Mouse (Mus musculus): ENCODE data around the gene Gpbp1. TPM values are rescaled to one million over a fixed set of nuclear protein-coding genes. Genes with fewer than 3 reads are reported as not detected.

The Gpbp1 gene
- total RNA-seq, 2 experiments from 2014 or later, result 113 to 177 TPM

DNA sequence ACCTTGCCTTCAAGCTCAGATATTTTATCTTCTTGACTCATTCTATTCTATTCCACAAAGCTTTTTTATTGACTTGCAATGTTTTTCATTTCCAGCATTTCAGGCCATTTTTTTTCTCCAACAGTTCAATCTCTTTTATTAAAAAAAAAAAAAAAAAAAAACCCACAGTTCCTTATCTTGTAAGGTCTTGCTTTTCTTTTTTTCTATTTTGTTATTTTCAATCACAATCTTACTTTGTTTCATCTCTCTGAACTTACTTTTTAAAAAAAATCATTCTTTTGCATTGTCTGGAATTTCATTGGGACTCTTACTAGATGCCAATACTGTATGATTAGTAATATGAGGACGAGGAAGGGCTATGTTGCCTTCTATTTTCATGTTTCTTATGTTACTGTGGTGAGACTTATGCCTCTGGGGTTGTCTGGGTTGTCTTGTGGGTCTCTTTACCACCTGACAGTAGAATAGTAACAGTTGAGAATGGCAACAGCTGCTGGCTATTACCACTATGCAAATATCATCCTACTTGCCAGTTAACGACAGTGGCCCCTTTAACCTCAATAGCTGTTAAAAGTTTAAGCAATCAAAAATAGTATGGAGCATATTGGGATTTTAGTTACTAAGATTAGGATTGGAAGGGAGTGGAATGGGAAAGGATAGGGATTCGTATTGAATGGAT, 19.2 kb downstream of the Gpbp1 start:
- no peak for ATAC-seq (replicated peaks; ENCODE audit: low FRiP score, poor library complexity, severe bottlenecking)

DNA sequence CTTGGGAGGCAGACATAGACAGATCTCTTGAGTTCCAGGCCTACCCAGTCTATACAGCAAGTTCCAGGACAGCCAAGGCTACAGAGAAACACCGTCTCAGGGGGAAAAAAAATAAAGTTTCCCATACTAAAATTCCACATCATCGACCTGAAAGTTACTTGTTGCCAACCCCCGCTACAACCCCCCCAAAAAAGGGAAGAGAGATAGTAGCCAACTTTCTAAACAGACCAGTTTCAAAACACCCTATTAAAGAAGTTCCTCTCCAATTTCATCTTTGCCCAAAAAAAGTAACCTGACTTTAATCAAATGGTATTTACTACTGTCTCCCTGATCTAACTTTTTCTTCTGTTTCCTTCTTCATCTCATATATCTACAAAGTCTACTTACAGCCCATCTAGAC, 22.6 kb downstream of the Gpbp1 start:
- no peak for ATAC-seq (replicated peaks; ENCODE audit: low FRiP score, poor library complexity, severe bottlenecking)

DNA sequence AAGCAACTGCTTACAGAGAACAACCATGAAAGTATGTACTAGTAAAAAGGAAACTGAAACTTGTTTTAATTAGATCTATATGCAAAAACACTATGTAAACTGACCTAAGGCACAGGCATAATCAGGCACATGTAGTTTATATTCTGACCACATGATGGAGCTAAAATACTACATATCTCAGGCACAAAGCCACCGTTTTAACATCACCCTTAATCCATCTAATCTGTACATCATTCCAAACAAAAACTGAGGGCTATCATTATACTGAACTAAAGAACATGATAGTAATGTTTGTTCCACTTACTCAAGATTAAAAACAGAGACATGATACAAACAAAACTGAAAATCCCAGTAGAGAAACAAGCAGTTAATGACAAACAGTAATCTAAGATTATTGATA, 28.5 kb downstream of the Gpbp1 start:
- ATAC-seq (replicated peaks; ENCODE audit: low FRiP score, poor library complexity, severe bottlenecking), result peak; percentile 85

DNA sequence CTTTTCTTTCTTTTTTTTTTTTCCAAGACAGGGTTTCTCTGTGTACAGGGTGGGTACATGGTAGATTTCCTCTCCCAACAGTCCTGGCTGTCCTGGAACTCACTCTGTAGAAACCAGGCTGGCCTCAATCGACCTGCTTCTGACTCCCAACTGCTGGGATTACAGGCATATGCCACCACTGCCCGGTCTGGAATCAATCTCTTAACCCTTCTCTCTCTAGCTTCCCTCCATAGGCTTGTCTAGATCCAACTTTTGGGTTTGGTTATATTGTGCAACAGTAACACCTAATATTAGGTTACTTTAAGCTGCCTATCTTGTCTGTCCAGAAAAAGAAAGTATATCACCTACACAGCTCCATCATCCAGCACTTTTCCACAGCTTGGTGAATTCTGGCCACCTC, 33.1 kb downstream of the Gpbp1 start:
- ATAC-seq (replicated peaks; ENCODE audit: low FRiP score, poor library complexity, severe bottlenecking), result no peak

DNA sequence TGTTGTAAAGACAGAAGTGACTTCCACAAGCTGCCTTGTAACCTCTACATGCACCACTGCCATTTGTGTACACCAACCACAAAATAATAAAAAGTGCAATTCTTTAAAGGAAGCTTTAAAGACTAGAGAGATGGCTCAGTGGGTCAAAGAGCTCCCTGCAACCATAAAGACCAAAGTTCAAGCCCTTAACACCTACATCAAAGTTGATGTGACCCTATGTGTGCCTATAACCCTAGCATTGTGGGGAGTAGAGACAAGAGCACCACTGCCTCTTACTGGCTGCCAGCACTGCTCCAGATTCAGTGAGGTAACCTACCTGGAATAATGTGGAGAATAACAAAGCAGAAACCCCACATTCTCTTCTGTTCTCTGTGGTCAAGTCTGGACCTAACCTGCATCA, 45.6 kb downstream of the Gpbp1 start:
- no peak for ATAC-seq (replicated peaks; ENCODE audit: low FRiP score, poor library complexity, severe bottlenecking)

DNA sequence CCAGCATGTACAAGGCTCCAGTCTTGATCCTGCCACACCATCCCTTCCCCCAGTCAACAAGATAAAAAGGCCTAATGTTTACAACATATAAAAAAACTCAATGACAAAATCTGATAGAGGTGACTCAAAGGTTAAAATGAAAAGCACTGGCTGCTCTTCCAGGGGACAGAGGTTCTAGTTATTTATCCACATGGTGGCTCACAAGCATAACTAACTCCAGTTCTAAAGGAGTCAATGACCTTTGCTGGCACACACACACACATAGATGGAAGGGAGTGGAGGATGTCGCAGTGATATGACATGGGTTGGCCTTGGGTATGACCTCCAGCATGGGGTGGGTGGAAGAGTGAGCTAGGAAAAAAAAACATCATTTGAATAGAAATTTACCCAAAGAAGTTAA, 58.7 kb downstream of the Gpbp1 start:
- no peak for ATAC-seq (replicated peaks; ENCODE audit: low FRiP score, poor library complexity, severe bottlenecking)

DNA sequence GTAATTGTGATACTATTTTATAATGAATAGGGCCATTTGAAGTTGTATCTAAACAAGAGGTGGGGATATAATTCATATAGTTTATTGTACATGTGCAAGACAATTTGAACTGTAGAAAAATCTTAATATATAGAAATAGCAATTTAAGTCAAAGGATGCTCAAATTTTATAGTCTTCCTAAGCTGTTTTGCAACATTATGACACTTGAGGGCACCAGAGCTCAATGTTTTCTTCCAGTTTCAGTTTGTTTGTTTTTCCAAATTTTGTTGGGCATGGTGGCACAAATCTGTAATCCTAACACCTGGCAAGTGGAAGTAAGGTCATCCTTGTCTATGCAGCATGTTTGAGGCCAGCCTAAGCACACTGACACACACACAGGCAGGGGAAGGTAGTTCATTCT, 68.6 kb downstream of the Gpbp1 start:
- ATAC-seq (replicated peaks; ENCODE audit: low FRiP score, poor library complexity, severe bottlenecking), result no peak

DNA sequence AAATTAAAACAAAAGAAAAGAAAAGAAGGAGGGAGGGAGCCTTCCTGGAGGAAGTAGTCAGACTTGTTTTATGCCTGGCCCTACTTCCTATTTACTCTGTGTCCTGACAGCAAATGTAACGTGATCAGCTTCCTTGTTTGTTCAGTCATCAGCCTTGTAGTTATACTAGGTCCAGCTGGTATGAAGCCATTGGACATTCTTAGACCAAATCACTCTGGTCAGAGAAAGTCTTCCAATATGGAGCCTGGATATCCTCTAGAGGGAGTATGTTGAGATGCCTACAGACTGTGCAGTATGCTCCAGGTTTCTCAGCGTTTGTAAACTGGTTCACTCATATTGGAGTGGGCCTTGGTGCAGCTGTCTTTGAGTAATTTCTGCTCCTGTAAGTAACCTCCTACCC, 71.8 kb downstream of the Gpbp1 start:
- ATAC-seq (replicated peaks; ENCODE audit: low FRiP score, poor library complexity, severe bottlenecking), result no peak

DNA sequence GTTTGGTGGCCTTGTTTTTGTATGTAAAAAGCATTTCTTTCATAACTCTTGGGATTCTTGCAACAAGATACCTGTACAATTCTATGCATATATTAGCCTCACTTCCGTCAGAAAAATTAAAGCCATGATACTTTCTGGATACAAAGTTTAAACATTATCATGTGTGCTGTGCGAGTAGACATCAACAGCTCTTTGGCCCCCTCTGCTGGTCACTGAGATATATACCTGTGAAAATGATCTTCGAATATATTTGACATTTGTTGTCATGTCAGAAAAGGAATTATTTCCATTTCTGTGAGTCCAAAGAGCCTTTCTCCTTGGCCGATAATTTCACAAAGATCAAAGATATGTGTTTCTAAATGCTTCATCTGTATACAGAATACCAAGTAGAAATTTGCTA, 76.8 kb downstream of the Gpbp1 start:
- peak; percentile 77; the same call in 1 of the 2 replicates for ATAC-seq (replicated peaks; ENCODE audit: low FRiP score, poor library complexity, severe bottlenecking)

DNA sequence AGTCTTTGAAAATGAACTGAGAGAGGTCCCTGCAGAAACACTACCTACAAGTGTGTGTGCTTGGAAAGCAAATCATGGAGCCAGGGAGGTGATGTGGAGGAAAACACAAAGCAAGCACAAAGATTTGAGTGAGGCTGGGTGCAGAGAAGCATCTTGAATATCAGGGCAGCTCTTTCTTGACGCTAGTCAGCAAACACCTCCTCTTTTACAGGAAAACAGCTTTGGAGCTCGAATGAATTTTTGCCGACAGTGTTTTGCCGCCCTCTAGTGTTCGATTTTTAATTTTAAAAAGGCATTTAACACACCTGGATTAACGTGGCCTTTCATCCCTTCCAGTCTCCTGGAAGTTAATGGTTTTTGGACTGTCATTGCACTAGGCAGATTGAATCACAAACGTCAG, 79.1 kb downstream of the Gpbp1 start:
- ATAC-seq (replicated peaks; ENCODE audit: low FRiP score, poor library complexity, severe bottlenecking), result no peak

DNA sequence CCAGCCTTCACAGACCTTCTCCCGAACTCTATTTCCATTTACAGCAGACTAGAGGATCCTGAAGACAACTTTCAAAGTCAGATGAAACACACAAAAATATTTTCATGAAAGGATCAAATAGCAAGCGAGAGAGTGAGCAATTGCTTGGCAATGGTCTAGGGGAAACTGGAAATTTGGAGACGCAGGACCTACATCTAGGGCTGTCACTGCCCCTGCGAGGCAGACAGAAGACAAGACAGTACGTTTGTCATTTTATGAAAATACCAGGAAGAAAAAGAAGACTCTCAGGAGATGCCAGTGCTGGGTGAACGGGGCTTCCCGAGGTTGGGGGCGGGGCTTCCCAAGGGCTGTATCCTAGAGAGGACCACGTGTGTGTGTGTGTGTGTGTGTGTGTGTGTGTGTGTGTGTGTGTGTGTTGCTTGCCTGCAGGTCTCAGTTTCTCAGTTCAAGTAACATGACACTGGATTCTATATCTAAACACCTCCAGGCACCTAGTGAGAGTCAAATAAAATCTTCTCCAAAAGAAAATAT, 83.0 kb downstream of the Gpbp1 start:
- no peak for ATAC-seq (replicated peaks; ENCODE audit: low FRiP score, poor library complexity, severe bottlenecking)

DNA sequence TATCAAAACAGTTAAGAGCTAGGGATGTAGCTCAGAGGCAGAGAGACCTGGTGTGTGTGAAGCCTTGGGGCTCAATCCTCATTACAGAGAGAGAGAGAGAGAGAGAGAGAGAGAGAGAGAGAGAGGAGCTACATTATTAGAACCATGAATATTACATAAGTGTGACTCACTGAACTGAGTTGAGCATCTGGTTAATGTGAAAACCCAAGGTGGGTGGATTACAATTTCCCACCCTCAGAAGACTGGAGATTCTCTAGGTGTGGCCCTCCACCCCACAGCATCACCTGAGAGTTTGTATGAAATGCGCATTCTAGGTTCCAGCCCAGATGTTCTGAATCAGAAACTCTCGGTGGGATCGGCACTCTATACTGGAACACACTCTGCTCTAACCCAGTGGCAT, 84.0 kb downstream of the Gpbp1 start:
- no peak for ATAC-seq (replicated peaks; ENCODE audit: low FRiP score, poor library complexity, severe bottlenecking)

DNA sequence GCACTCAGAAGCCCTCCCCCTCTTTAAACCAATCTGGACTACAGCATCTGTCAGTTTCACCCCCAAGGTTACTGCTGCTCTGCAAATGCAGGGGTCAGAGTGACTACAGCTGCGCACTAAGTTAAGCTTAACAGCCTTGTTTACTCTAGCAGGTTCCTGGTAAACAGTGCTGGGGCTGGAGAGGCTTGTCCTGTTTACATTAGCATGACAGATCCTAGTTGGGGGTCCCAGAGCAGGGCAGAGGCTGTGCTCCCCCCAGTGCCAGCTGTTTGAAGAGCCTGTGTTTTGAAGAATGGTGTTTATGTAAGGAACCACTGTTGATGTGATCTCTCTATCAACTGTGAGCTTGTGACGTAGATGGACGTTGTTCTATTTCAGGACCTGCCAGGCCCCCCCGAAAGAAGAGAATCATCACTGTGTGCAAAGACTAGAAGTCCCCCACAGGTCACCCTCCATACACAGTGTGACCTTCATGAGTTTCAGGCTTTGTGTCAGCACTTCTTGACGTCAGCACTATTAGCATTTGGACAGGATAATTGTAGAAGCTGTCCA, 92.2 kb downstream of the Gpbp1 start:
- no peak for ATAC-seq (replicated peaks; ENCODE audit: low FRiP score, poor library complexity, severe bottlenecking)

DNA sequence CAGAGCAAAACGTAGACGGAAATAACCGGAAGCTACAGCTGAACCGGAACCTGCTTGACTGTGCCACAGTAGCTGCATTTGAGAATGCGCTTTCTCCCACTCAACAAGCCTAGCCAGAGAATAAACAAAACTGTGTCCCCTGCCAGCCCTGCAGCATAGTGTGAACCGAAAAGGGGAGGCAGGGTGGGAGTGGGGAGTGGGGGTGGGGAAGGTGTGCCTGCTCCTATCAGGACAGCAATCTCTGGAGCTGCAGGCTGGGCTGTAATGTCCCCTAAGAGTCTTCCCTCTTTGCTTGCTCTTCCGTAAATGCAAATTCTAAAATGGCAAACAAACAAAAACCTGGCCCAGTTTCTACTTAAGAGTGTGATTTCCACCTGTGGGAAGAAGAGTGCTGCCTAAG, 92.8 kb downstream of the Gpbp1 start:
- no peak for ATAC-seq (replicated peaks; ENCODE audit: low FRiP score, poor library complexity, severe bottlenecking)

DNA sequence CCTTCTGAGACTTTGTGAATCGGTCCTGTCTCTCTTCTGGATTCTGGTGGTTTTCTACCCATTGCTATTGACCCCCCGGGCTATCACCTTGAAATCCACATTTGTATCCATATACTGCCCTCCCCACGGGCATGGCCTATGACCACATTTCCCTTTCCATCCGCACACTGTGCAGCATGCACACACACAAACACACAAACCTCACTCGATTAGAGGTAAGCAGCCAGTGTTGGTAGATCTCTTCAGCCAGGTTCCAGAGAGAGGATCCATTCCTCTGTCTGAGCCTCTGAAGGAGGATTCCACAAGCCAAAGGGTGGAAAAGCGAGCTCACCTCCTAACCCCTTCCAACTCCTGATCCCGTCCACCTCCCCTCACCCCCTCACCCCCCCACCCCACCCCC, 94.4 kb downstream of the Gpbp1 start:
- no peak for ATAC-seq (replicated peaks; ENCODE audit: low FRiP score, poor library complexity, severe bottlenecking)

DNA sequence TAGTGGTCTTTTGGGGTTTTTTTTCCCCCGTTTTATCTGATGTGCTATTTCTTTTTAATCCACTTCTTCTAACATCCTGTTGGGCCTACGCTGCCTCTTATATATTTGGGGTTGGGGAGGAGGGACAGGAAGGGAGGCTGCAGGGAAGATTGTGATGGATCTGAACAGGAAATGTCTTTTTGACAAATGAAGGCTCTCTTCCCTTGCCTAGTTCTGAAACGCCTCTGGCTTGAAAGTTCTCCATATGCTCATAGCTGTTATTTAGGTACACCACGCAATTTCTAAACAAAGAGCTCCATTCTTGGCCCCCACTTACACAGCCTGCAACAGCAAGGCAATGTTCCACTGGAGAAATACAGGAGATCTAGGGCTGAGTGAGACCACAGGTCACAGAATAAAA, 95.0 kb downstream of the Gpbp1 start:
- ATAC-seq (replicated peaks; ENCODE audit: low FRiP score, poor library complexity, severe bottlenecking), result no peak

DNA sequence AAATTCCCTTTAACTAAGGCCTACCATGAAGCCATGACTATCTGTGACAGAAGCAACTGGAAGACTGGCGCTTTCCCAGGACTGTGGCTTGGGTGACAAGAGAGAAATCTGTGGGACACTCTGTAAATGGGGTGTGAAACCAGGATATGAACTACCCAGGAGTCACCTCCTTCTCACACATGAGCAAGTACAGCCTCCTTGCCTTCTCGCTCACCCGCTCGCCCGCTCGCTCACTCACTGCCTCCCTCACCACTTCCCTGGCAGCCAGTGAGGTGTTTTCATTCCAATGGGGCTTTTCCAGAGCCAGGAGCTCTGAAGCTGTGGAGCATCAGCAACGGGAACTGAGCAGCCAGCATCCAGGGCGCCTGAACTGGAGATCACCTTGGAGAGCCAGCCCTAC, 95.6 kb downstream of the Gpbp1 start:
- no peak for ATAC-seq (replicated peaks; ENCODE audit: low FRiP score, poor library complexity, severe bottlenecking)

DNA sequence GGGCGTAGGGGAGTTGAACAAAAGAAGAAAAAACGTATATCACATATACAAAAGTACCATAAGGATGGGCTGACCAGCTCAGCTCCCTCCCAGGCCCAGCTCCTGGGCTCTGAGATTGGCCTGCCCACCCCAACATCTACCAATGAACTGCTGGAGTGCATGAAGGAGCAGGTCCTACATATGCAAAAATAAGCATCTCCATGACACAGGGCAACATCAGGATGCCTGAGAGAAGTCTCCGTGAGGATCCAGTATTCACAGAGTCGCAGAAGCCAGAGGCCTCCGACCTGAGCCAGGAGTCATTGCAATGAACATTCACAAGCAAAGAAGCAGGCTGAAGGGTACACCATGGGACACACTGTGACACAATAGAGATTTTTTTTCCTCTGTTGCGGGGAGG, 96.5 kb downstream of the Gpbp1 start:
- no peak for ATAC-seq (replicated peaks; ENCODE audit: low FRiP score, poor library complexity, severe bottlenecking)

DNA sequence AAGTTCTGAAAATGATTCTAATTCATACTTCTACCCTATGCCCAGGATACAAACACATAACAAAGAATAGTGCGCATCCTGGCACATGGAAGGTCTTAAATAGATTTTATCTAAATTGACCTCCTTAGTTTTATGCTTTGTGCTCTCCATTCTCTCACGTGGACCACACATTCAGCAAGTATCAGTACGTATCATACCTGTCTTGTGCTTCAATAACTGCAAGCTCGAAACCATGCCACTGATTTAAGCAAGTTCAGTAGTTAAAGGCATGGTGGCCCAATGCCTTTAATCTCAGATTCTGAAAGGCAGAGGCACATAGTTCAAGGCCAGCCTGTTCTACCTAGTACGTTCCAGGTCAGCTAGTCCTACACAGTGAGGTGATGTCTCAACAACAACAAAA, 98.5 kb downstream of the Gpbp1 start:
- no peak for ATAC-seq (replicated peaks; ENCODE audit: low FRiP score, poor library complexity, severe bottlenecking)

DNA sequence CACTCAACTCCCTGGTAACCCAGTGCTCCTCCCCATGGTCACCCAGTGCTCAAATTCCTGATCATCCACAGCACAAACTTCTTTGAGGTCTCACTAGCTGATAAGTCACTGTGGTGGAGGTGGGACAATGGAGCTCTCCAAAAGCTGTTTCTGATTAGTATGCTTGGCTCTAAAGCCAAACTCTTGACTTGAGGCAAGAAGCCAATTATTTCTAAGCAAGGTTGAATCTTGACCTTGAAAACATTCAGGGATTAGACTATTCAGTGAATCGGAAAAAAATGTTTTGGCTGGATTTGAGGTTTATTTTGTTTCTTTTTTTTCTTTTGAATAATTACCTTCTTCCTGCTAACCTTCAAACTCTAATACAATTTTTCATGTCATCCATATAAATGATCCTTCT, 98.9 kb downstream of the Gpbp1 start:
- no peak for ATAC-seq (replicated peaks; ENCODE audit: low FRiP score, poor library complexity, severe bottlenecking)

DNA sequence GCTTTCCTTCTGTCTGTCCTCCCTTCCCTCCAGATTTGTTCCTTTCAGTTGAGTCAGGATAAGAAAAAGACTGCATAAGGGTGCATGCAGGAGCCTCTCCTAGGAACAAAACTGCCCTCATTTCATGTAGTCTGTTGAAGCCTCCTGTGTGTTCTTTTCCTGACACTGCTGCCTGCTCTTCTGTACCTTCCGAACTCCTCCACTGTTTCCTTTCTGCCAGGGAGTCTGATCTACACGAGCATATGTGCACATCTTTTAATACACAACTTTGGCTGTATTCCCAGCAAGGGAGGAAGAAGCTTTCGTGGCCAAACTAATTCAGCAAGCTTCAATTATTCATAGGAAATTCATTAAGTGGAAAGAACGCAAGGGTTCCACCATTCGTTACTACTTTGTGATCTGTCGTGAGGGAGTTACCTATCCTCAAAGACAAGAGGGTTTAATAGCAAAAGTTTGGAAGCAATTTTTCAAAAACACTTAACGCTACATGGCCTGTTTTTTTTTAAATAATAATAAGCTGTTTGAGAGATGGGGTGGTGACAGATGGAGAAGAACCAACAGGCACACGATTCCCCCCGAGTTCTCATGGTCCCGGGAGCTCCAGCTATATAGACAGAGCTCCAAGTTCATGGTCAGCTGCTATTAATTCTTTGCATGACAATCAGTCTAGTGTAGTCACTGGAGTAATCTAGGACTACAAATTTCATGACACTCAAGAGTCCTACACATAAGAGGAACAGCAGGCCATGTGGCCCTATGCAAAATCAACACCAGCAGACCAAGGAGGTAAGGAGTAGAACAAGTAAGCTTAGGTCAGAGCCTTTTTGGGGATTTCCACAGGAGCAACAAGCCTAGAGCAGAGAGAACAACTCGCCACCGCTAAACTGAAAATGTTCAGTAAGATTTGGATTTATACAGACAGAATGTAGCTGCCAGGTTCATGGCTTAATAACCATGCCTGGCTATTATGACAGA, 105.6 kb downstream of the Gpbp1 start:
- ATAC-seq (replicated peaks; ENCODE audit: low FRiP score, poor library complexity, severe bottlenecking), result no peak

All from erythroblast, adult 5-6 weeks (primary cell).